Mouse (Mus musculus) Patski (cell line): ENCODE measurements around the gene Incenp. TPM values are rescaled to one million over a fixed set of nuclear protein-coding genes. Genes with fewer than 3 reads are reported as not detected.
A peak's percentile ranks its signal among the peaks of the same experiment; 100 is the strongest.

Experiments
- ATAC-seq: fragments of 100-300 bp; one replicate; pipeline ENCODE4 v1.8.0; 2021
- CTCF ChIA-PET: fragments of 350-600 bp; sonication (Branson Sonifier 250); formaldehyde crosslinking; loops from one replicate; lab custom pipeline; 2022; ENCODE audit warnings: inconsistent platforms; lab: Charles Lee
- POLR2A ChIA-PET: fragments of 350-600 bp; sonication (Branson Sonifier 250); formaldehyde crosslinking; loops from one replicate; lab custom pipeline; 2022; ENCODE audit warnings: antibody characterized with exemption, inconsistent platforms; lab: Charles Lee
- DNase-seq: peaks from one replicate; pipeline ENCODE4 v3.0.0-alpha.2; 2011; ENCODE audit warnings: low read depth, low spot score
- H3K27me3 ChIP-seq: fragments of 371-371 bp; one replicate; pipeline ENCODE4 v1.5.1; 2021
- CTCF ChIP-seq: fragments of 100-300 bp; IDR thresholded peaks from one replicate; pipeline ENCODE4 v1.5.1; 2021
- in situ Hi-C: fragments of 300-500 bp; cut with MboI; formaldehyde crosslinking; loops from 3 replicates; pipeline ENCODE4 v1.11.1; 2018; ENCODE audit warnings: low pct_unique_long_range_greater_than_20kb, mixed read lengths
- polyA plus RNA-seq: library from polyadenylated mRNA; unstranded; gene quantifications from one replicate; pipeline ENCODE4 v1.2.3, GENCODE M21; 2021

Gene Incenp
- 72.8 TPM for polyA plus RNA-seq

GRCm38 (mm10) chr19:9899072-9899779 is at the start of gene Incenp:
Gene Incenp, minus strand, starts transcription at chr19:9899551.
- in situ Hi-C loops = loop anchor here (25.0 kb wide), 2 partner anchors 1062 to 1187 kb away; partner anchors contain the start of genes AC129217.1, Bscl2, Gng3 and Slc3a2
- ChIA-PET POLR2A (interaction anchor here (0.6 to 1.3 kb wide), 2 partner anchors 12 kb away, joined by 3 to 4 read pairs; no protein-coding TSS in a partner anchor), CTCF (interaction anchor here (0.8 to 2.1 kb wide), 3 partner anchors 10 to 12 kb away, joined by 3 to 7 read pairs (median 4); no protein-coding TSS in a partner anchor)
- ATAC-seq = peak; percentile 99
- DNase-seq = peak; percentile 97
- no peak for TF ChIP-seq CTCF
- no peaks in the 10 kb centered on the region for H3K27me3 ChIP-seq

- ChIA-PET CTCF (interaction anchor here (0.6 to 3.7 kb wide), 7 partner anchors 13 to 53 kb away, joined by 3 to 17 read pairs (median 4); no protein-coding TSS in a partner anchor), POLR2A (no interaction called here)
- in situ Hi-C loops = no loop called here
- peak; percentile 86 for ATAC-seq
- peak; percentile 94 for DNase-seq
- no peaks in the 10 kb centered on the region for H3K27me3 ChIP-seq
- TF ChIP-seq CTCF = no peak
Measured at GRCm38 (mm10) chr19:9946986-9947385, 47.6 kb upstream of the Incenp start.

GRCm38 (mm10) chr19:9945800-9946564 is 46.6 kb upstream of the Incenp start:
- ChIA-PET CTCF (interaction anchor here (1.4 to 3.7 kb wide), 3 partner anchors 7 to 43 kb away, joined by 3 to 17 read pairs (median 9); no protein-coding TSS in a partner anchor), POLR2A (interaction anchor here (1.5 kb wide), 1 partner anchor 38 kb away, joined by 4 read pairs; no protein-coding TSS in a partner anchor)
- ATAC-seq (no peak), DNase-seq (no peak)
- in situ Hi-C loops = no loop called here
- TF ChIP-seq CTCF = no peak
- H3K27me3 ChIP-seq = no peaks in the 10 kb centered on the region

- in situ Hi-C loops = no loop called here
- ChIA-PET POLR2A (interaction anchor here (0.6 kb wide), 1 partner anchor 28 kb away, joined by 5 read pairs; no protein-coding TSS in a partner anchor), CTCF (interaction anchor here (1.5 to 3.7 kb wide), 6 partner anchors 9 to 48 kb away, joined by 3 to 17 read pairs (median 8); no protein-coding TSS in a partner anchor)
- ATAC-seq (no peak), DNase-seq (no peak)
- no peak for TF ChIP-seq CTCF
- no peaks in the 10 kb centered on the region for H3K27me3 ChIP-seq
Measured at GRCm38 (mm10) chr19:9942539-9943533, 43.5 kb upstream of the Incenp start.

- in situ Hi-C loops = no loop called here
- DNase-seq = no peak
- no peak for ATAC-seq
- POLR2A ChIA-PET = interaction anchor here (0.6 kb wide), 1 partner anchor 27 kb away, joined by 5 read pairs; no protein-coding TSS in a partner anchor
- no peak for TF ChIP-seq CTCF
- CTCF ChIA-PET = interaction anchor here (2.5 to 3.1 kb wide), 2 partner anchors 21 to 49 kb away, joined by 7 to 12 read pairs; no protein-coding TSS in a partner anchor
- no peaks in the 10 kb centered on the region for H3K27me3 ChIP-seq
Measured at GRCm38 (mm10) chr19:9941809-9942208, 42.5 kb upstream of the Incenp start.

GRCm38 (mm10) chr19:9940903-9941302 is 41.6 kb upstream of the Incenp start:
- no peak for TF ChIP-seq CTCF
- no peak for DNase-seq
- no peak for ATAC-seq
- no peaks in the 10 kb centered on the region for H3K27me3 ChIP-seq
- in situ Hi-C loops = no loop called here
- ChIA-PET POLR2A (interaction anchor here (1.3 kb wide), 1 partner anchor 242 kb away, joined by 3 read pairs; the partner anchor contains the start of gene Fads1), CTCF (no interaction called here)

GRCm38 (mm10) chr19:9939841-9940240 is 40.5 kb upstream of the Incenp start:
- no peak for DNase-seq
- no peak for TF ChIP-seq CTCF
- in situ Hi-C loops = no loop called here
- ChIA-PET CTCF (interaction anchor here (0.7 to 1.4 kb wide), 4 partner anchors 13 to 120 kb away, joined by 3 to 4 read pairs (median 3); no protein-coding TSS in a partner anchor), POLR2A (interaction anchor here (1.3 kb wide), 1 partner anchor 243 kb away, joined by 3 read pairs; the partner anchor contains the start of gene Fads1)
- H3K27me3 ChIP-seq = no peaks in the 10 kb centered on the region
- no peak for ATAC-seq

GRCm38 (mm10) chr19:9938824-9939303 is 39.5 kb upstream of the Incenp start:
- TF ChIP-seq CTCF = no peak
- H3K27me3 ChIP-seq = no peaks in the 10 kb centered on the region
- ChIA-PET POLR2A (no interaction called here), CTCF (interaction anchor here (0.7 to 1.4 kb wide), 5 partner anchors 13 to 121 kb away, joined by 3 to 4 read pairs (median 3); no protein-coding TSS in a partner anchor)
- ATAC-seq = no peak
- DNase-seq = no peak
- in situ Hi-C loops = no loop called here
